9 mouse cellular contexts compared by ENCODE assay signal in genomic region chr14:122373458-122373857, GRCm38 (mm10).
DNase-seq lines count a peak whose midpoint lies in the region; ATAC-seq lines count a peak whose summit lies in the region.
"Had no signal": no experiment of that assay in that cellular context is flagged by ENCODE, and none has a peak within 500 bp of the region (broad histone marks: within the 10 kb centered on the region; RNA-seq: fewer than 3 reads in every experiment).

No protein-coding gene starts in this region.

- peak overlapping the region; percentile 81 for H3K27ac ChIP-seq in hindbrain, embryonic 10.5 days
- peak overlapping the region; percentile 27 for H3K27ac ChIP-seq in midbrain, embryonic 15.5 days
- no peak overlapping the region for H3K27ac ChIP-seq in intestine, embryonic 16.5 days (ENCODE audit: low read length)
- H3K27ac ChIP-seq: macrophage had no signal

- DNase-seq in cerebellum, adult 8-10 months = peak; percentile 59
- DNase-seq in embryo, embryonic 10 days (ENCODE audit: low spot score) = peak; percentile 83
- DNase-seq in hindbrain, embryonic 10.5 days (ENCODE audit: low spot score) = peak; percentile 80
- DNase-seq in ovary, postnatal 14 days (ENCODE audit: low spot score) = no peak
- DNase-seq in liver = no peak
- DNase-seq: gastrocnemius, postnatal 14 days had no signal

- H3K27me3 ChIP-seq in hindbrain, embryonic 10.5 days (ENCODE audit: insufficient read depth, poor library complexity, severe bottlenecking) = peaks cover 85% of the 10 kb centered on the region
- H3K27me3 ChIP-seq in midbrain, embryonic 15.5 days (replicated peaks) = peaks cover 65% of the 10 kb centered on the region
- H3K27me3 ChIP-seq in intestine, embryonic 16.5 days (replicated peaks; ENCODE audit: control insufficient read depth, insufficient read depth, low read length) = no peaks in the 10 kb centered on the region

- H3K36me3 ChIP-seq in hindbrain, embryonic 10.5 days = no peaks in the 10 kb centered on the region
- no peaks in the 10 kb centered on the region for H3K36me3 ChIP-seq in midbrain, embryonic 15.5 days (replicated peaks)
- H3K36me3 ChIP-seq in intestine, embryonic 16.5 days (ENCODE audit: control insufficient read depth, insufficient read depth, low read length) = no peaks in the 10 kb centered on the region

- ATAC-seq in midbrain, embryonic 15.5 days (replicated peaks) = peak; percentile 59
- ATAC-seq in intestine, embryonic 16.5 days = no peak

- peaks cover 82% of the 10 kb centered on the region for H3K4me1 ChIP-seq in hindbrain, embryonic 10.5 days (replicated peaks)
- H3K4me1 ChIP-seq in midbrain, embryonic 15.5 days = peaks cover 13% of the 10 kb centered on the region; the same call in 1 of the 2 replicates
- H3K4me1 ChIP-seq in intestine, embryonic 16.5 days (ENCODE audit: control insufficient read depth, insufficient read depth, low read length) = no peaks in the 10 kb centered on the region

- H3K9me3 ChIP-seq in hindbrain, embryonic 10.5 days = no peaks in the 10 kb centered on the region
- no peaks in the 10 kb centered on the region for H3K9me3 ChIP-seq in midbrain, embryonic 15.5 days
- no peaks in the 10 kb centered on the region for H3K9me3 ChIP-seq in intestine, embryonic 16.5 days (ENCODE audit: control insufficient read depth, low read length)

- peak overlapping the region; percentile 37 for H3K4me2 ChIP-seq in midbrain, embryonic 15.5 days
- H3K4me2 ChIP-seq in intestine, embryonic 16.5 days (ENCODE audit: low read depth, low read length) = no peak overlapping the region

- no peak overlapping the region for H3K9ac ChIP-seq in midbrain, embryonic 15.5 days
- H3K9ac ChIP-seq in intestine, embryonic 16.5 days (ENCODE audit: low read depth, low read length) = no peak overlapping the region

- peak overlapping the region; percentile 39 for H3K4me3 ChIP-seq in hindbrain, embryonic 10.5 days
- peak overlapping the region; percentile 8; the same call in 1 of the 2 replicates for H3K4me3 ChIP-seq in midbrain, embryonic 15.5 days
- no peak overlapping the region for H3K4me3 ChIP-seq in intestine, embryonic 16.5 days (ENCODE audit: low read length)

- 11% methylated on average over 19 of the region's 19 CpGs for WGBS in hindbrain, embryonic 10.5 days
- WGBS in midbrain, embryonic 15.5 days = 3% methylated on average over 19 of the region's 19 CpGs
- 43% methylated on average over 19 of the region's 19 CpGs for WGBS in intestine, embryonic 16.5 days

Comparison
In these comparisons a context has a peak if more than half of its experiments do, and no peak if none do; other contexts are left out.
1. DNase-seq: peak in cerebellum, adult 8-10 months (single experiment), embryo, embryonic 10 days (single experiment) and hindbrain, embryonic 10.5 days (single experiment); none in ovary, postnatal 14 days (single experiment) and liver (single experiment).